Mouse (Mus musculus): ENCODE measurements around the gene Ppp2r3a. TPM values are rescaled to one million over a fixed set of nuclear protein-coding genes. Genes with fewer than 3 reads are reported as not detected.

The Ppp2r3a gene
- polyA plus RNA-seq, 1 experiment from 2014 or later = 40.0 TPM

DNA sequence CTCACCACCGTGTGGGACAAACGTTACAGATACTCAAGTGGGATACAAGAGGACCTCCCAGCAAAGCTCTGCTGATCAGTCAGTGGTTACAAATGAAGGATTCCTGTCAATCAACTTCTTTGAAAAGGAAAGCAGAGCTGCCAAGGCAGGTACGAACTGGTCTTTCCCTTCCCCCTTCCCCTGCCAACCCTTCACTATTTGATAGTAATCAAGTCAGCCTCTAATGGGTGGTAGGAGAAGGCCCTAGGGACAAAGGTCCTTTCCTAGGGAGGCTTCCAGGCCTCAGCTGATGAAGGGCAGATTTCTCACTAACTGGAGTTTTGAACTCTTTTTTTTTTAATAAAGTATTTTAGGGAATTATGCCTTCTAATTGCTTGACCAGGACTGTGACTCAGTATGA lies 11.2 kb upstream of the Ppp2r3a start:
- H3K27ac ChIP-seq (replicated peaks; ENCODE audit: low read depth, low read length) = no peak overlapping the region
- H3K9ac ChIP-seq (replicated peaks; ENCODE audit: low read length) = no peak overlapping the region
- H3K9me3 ChIP-seq (ENCODE audit: control insufficient read depth, low read length) = no peaks in the 10 kb centered on the region
- H3K36me3 ChIP-seq (ENCODE audit: control insufficient read depth, insufficient read depth, low read length) = no peaks in the 10 kb centered on the region
- no peak overlapping the region for H3K4me3 ChIP-seq (replicated peaks; ENCODE audit: low read depth, low read length)
- H3K4me1 ChIP-seq (ENCODE audit: control insufficient read depth, insufficient read depth, low read length) = peaks cover 15% of the 10 kb centered on the region; the same call in 1 of the 2 replicates
- no peaks in the 10 kb centered on the region for H3K27me3 ChIP-seq (ENCODE audit: control insufficient read depth, insufficient read depth, low read length)
- H3K4me2 ChIP-seq (ENCODE audit: low read length) = no peak overlapping the region
- no peak for ATAC-seq (ENCODE audit: low FRiP score, low TSS enrichment)
- DNase-seq = no peak
- WGBS = 82% methylated on average over 3 of the region's 3 CpGs

DNA sequence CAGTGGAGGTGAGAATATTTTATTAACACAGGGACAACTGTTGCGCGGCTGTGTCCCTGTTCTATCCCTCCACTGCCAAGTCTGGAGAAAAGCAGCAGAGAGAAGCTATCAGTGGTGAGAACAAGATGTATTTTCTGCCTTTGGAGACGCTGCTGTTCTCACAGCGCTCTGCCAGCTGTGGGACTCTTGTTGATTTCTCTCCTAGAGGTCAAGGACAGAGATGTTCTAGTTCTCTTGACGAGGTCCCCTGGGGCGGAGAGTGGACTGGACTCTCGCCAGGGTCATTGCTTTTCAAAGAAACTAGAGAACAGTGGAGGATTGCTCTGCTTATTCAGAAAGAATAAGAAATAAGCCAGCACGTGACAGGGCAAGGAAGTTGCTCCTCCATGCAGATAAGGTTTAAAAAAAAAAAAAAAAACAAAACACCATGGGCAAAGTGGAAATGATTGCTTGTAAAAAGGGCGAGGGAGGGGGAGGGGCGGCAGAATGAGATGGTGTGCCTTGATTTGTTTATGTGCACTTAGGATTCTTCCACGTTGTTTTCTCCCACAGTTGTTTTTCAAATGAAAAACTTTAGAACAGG lies 10.5 kb upstream of the Ppp2r3a start:
- Histone ChIP-seq H3K9me3 (ENCODE audit: control insufficient read depth, low read length) (no peaks in the 10 kb centered on the region), H3K4me2 (ENCODE audit: low read length) (no peak overlapping the region), H3K27ac (replicated peaks; ENCODE audit: low read depth, low read length) (no peak overlapping the region), H3K36me3 (ENCODE audit: control insufficient read depth, insufficient read depth, low read length) (no peaks in the 10 kb centered on the region), H3K9ac (replicated peaks; ENCODE audit: low read length) (no peak overlapping the region), H3K4me1 (ENCODE audit: control insufficient read depth, insufficient read depth, low read length) (peaks cover 15% of the 10 kb centered on the region; the same call in 1 of the 2 replicates), H3K4me3 (replicated peaks; ENCODE audit: low read depth, low read length) (no peak overlapping the region), H3K27me3 (ENCODE audit: control insufficient read depth, insufficient read depth, low read length) (no peaks in the 10 kb centered on the region)
- WGBS = 50% methylated on average over 11 of the region's 11 CpGs
- peak; percentile 30 for DNase-seq
- no peak for ATAC-seq (ENCODE audit: low FRiP score, low TSS enrichment)

DNA sequence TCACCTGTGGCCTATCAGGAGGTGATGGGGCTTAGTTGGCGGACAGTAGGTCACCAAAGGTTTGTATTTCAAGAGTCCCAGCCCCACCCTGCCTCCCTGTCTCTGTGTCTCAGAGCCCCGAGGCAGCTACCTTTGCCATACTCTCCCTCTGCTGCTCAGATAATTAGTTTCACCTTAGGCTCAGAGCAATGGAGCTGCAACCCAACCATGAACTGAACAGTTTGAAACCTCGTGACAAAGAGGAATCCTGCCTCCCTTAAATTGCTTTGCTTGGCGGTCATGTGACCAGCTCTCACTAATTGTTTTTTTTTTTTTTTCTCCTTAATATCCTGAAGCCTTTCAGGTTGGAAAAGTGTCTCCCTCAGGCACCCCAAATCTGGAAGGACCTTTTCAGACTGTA lies 9.8 kb upstream of the Ppp2r3a start:
- 64% methylated on average over 4 of the region's 4 CpGs for WGBS

DNA sequence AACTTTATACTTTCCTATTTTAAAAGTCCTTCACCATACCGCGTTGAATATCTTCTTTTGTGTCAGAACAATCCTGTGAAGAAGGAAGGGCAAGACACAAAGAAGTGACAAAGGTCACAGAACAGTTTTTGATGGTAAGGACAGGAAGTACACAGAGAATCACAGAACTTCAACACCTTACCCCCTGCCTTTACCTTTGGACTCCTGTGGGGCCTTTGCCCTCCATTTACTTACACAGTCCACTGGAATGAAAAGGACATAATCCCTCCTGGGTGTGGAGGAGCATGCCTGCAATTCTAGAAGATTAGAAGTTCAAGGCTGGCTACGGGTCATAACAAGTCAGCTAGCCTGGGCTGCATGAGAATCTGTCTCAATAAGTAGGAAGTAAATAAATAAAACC lies 1.5 kb upstream of the Ppp2r3a start:
- Histone ChIP-seq H3K27me3 (ENCODE audit: control insufficient read depth, insufficient read depth, low read length) (no peaks in the 10 kb centered on the region), H3K4me1 (ENCODE audit: control insufficient read depth, insufficient read depth, low read length) (peaks cover 16% of the 10 kb centered on the region), H3K4me2 (ENCODE audit: low read length) (no peak overlapping the region), H3K9ac (replicated peaks; ENCODE audit: low read length) (no peak overlapping the region), H3K9me3 (ENCODE audit: control insufficient read depth, low read length) (no peaks in the 10 kb centered on the region), H3K36me3 (ENCODE audit: control insufficient read depth, insufficient read depth, low read length) (no peaks in the 10 kb centered on the region), H3K27ac (replicated peaks; ENCODE audit: low read depth, low read length) (no peak overlapping the region), H3K4me3 (replicated peaks; ENCODE audit: low read depth, low read length) (no peak overlapping the region)
- DNase-seq (no peak), ATAC-seq (ENCODE audit: low FRiP score, low TSS enrichment) (no peak)
- WGBS = 66% methylated on average over 3 of the region's 3 CpGs

More for the DNA sequence above, 9.8 kb upstream of the Ppp2r3a start:
- no peak overlapping the region for H3K27ac ChIP-seq (replicated peaks; ENCODE audit: low read depth, low read length)
- no peak overlapping the region for H3K9ac ChIP-seq (replicated peaks; ENCODE audit: low read length)
- no peaks in the 10 kb centered on the region for H3K9me3 ChIP-seq (ENCODE audit: control insufficient read depth, low read length)
- no peak overlapping the region for H3K4me2 ChIP-seq (ENCODE audit: low read length)
- peaks cover 15% of the 10 kb centered on the region; the same call in 1 of the 2 replicates for H3K4me1 ChIP-seq (ENCODE audit: control insufficient read depth, insufficient read depth, low read length)
- ATAC-seq (ENCODE audit: low FRiP score, low TSS enrichment) (no peak), DNase-seq (no peak)
- H3K27me3 ChIP-seq (ENCODE audit: control insufficient read depth, insufficient read depth, low read length) = no peaks in the 10 kb centered on the region
- no peaks in the 10 kb centered on the region for H3K36me3 ChIP-seq (ENCODE audit: control insufficient read depth, insufficient read depth, low read length)
- no peak overlapping the region for H3K4me3 ChIP-seq (replicated peaks; ENCODE audit: low read depth, low read length)

DNA sequence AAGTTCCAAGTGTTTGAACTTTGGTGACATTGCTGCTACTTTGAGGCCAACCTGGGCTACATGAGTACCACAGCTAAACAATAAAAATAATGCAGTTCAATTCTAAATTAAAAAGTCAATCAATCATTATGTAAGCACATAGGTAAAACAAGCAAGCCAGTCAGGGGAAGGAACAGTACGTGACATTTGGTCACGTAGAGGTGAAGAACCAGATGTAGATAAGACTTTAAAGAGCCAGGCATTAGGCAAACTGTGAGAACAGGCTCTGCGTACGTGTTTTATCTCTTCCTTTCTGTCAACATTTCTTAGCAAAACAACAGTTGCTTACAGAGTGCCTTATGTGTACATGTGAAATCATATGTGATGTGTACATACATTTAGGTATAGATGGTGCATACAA lies 946 bp upstream of the Ppp2r3a start:
- H3K27ac ChIP-seq (replicated peaks; ENCODE audit: low read depth, low read length) = no peak overlapping the region
- H3K4me3 ChIP-seq (replicated peaks; ENCODE audit: low read depth, low read length) = no peak overlapping the region
- 78% methylated on average over 4 of the region's 4 CpGs for WGBS
- DNase-seq = no peak
- ATAC-seq (ENCODE audit: low FRiP score, low TSS enrichment) = no peak
- no peaks in the 10 kb centered on the region for H3K36me3 ChIP-seq (ENCODE audit: control insufficient read depth, insufficient read depth, low read length)
- no peaks in the 10 kb centered on the region for H3K27me3 ChIP-seq (ENCODE audit: control insufficient read depth, insufficient read depth, low read length)
- peaks cover 18% of the 10 kb centered on the region for H3K4me1 ChIP-seq (ENCODE audit: control insufficient read depth, insufficient read depth, low read length)
- no peak overlapping the region for H3K9ac ChIP-seq (replicated peaks; ENCODE audit: low read length)
- no peaks in the 10 kb centered on the region for H3K9me3 ChIP-seq (ENCODE audit: control insufficient read depth, low read length)
- H3K4me2 ChIP-seq (ENCODE audit: low read length) = no peak overlapping the region

DNA sequence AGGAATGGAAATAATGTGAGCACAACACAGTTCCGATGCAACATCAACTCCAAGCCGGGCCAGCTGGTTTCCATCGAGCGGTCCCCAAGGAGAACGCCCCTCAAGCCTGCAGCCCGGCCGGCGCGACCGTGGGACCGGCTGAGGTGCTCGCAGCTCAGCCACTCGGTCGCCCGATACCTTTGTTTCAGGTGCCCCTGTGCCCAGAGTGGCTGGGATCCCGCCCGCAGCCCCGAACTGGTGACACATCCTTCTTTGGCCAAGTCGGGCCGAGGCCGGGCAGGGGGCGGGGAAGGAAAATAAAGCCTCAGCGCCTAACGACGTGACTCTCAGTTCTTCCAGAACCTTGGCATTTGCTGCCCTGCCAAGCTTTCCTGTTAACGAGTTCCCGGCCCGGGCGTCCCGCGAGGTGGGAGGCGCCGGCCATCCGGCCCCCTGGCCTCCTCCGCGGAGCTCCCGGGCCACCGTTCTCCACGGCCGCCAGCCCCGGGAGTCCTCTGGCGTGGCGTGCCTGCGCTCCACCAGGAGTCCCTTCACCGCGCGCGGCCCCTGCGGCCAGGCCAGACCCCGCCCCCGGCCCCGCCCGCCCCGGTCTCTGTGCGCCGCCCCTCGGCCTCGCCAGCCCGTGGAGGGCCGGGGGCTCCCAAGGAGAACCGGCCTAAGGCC lies 483 bp downstream of the Ppp2r3a start:
- no peaks in the 10 kb centered on the region for H3K36me3 ChIP-seq (ENCODE audit: control insufficient read depth, insufficient read depth, low read length)
- DNase-seq (no peak), ATAC-seq (ENCODE audit: low FRiP score, low TSS enrichment) (peak; percentile 93)
- no peaks in the 10 kb centered on the region for H3K27me3 ChIP-seq (ENCODE audit: control insufficient read depth, insufficient read depth, low read length)
- H3K4me2 ChIP-seq (ENCODE audit: low read length) = peak overlapping the region; percentile 66
- H3K9ac ChIP-seq (replicated peaks; ENCODE audit: low read length) = peak overlapping the region; percentile 87
- H3K4me1 ChIP-seq (ENCODE audit: control insufficient read depth, insufficient read depth, low read length) = peaks cover 18% of the 10 kb centered on the region
- peak overlapping the region; percentile 96 for H3K27ac ChIP-seq (replicated peaks; ENCODE audit: low read depth, low read length)
- H3K9me3 ChIP-seq (ENCODE audit: control insufficient read depth, low read length) = no peaks in the 10 kb centered on the region
- H3K4me3 ChIP-seq (replicated peaks; ENCODE audit: low read depth, low read length) = peak overlapping the region; percentile 78
- WGBS = under 1% methylated on average over 60 of the region's 61 CpGs

DNA sequence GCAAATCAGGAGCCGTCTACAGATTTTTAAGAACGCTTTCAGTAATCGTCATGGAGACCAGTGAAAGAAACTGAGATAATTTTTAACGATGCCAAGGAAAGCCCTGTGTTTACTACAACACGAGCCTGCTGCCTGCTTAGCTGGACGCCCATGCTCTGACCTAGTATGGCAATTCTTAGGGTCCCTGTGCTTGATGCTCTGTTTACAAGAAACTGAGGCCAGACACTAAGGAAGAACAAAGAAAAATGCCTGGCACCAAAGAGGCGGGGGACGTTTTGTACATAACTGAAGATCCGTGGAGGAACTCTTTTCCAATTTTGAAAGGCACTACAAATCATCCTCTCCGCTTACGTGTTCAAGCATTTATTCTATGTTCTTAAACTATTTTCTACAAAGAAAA lies 1.1 kb downstream of the Ppp2r3a start:
- Histone ChIP-seq H3K4me2 (ENCODE audit: low read length) (peak overlapping the region; percentile 66), H3K27me3 (ENCODE audit: control insufficient read depth, insufficient read depth, low read length) (no peaks in the 10 kb centered on the region), H3K9ac (replicated peaks; ENCODE audit: low read length) (peak overlapping the region; percentile 87), H3K4me3 (replicated peaks; ENCODE audit: low read depth, low read length) (peak overlapping the region; percentile 78), H3K4me1 (ENCODE audit: control insufficient read depth, insufficient read depth, low read length) (peaks cover 18% of the 10 kb centered on the region), H3K9me3 (ENCODE audit: control insufficient read depth, low read length) (no peaks in the 10 kb centered on the region), H3K27ac (replicated peaks; ENCODE audit: low read depth, low read length) (peak overlapping the region; percentile 96), H3K36me3 (ENCODE audit: control insufficient read depth, insufficient read depth, low read length) (no peaks in the 10 kb centered on the region)
- ATAC-seq (ENCODE audit: low FRiP score, low TSS enrichment) (no peak), DNase-seq (peak; percentile 62)
- 3% methylated on average over 11 of the region's 11 CpGs for WGBS

DNA sequence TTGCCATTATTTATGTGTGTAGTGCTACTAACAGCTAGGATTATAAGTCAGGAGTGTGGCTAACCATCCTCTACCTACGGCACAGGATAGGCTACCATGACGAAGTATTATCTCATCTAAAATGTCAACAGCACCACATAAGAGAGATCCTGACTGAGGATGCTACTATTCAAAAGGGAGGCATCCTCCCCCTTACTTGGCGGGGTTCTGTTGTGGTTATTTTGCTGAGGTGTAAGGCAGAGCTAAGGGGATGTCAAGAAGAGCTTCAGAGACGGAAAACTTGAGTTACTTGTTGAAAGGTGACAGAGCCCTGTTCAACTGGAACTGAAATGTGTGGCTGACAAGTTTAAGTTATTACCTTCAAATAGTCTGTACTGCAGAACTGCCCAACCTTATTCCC lies 2.0 kb downstream of the Ppp2r3a start:
- ATAC-seq (ENCODE audit: low FRiP score, low TSS enrichment) (no peak), DNase-seq (no peak)
- peak overlapping the region; percentile 66 for H3K4me2 ChIP-seq (ENCODE audit: low read length)
- H3K4me1 ChIP-seq (ENCODE audit: control insufficient read depth, insufficient read depth, low read length) = peaks cover 18% of the 10 kb centered on the region
- no peak overlapping the region; the same call in 1 of the 2 replicates for H3K9ac ChIP-seq (replicated peaks; ENCODE audit: low read length)
- peak overlapping the region; percentile 78 for H3K4me3 ChIP-seq (replicated peaks; ENCODE audit: low read depth, low read length)
- no peak overlapping the region for H3K27ac ChIP-seq (replicated peaks; ENCODE audit: low read depth, low read length)
- 54% methylated on average over 4 of the region's 4 CpGs for WGBS
- no peaks in the 10 kb centered on the region for H3K9me3 ChIP-seq (ENCODE audit: control insufficient read depth, low read length)
- H3K36me3 ChIP-seq (ENCODE audit: control insufficient read depth, insufficient read depth, low read length) = no peaks in the 10 kb centered on the region
- no peaks in the 10 kb centered on the region for H3K27me3 ChIP-seq (ENCODE audit: control insufficient read depth, insufficient read depth, low read length)

DNA sequence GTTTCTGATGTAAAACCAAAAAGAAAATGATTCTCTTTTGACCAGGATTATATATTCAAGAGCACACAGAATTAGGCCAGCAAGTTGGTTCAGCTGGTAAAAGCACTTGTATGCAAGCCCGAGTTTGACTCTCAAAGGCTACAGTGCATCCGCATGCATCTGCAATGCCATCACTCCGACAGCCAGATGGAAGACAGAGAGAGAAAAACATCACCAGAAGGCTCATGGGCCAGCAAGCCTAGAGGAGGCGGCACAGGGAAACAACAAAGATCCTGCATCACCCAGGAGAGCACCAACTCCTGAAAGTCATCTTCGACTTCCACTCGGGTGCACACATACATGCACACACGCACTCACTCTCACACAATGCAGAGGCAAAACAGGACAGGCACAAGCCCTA lies 4.1 kb downstream of the Ppp2r3a start:
- no peak overlapping the region for H3K27ac ChIP-seq (replicated peaks; ENCODE audit: low read depth, low read length)
- ATAC-seq (ENCODE audit: low FRiP score, low TSS enrichment) (no peak), DNase-seq (no peak)
- no peaks in the 10 kb centered on the region for H3K27me3 ChIP-seq (ENCODE audit: control insufficient read depth, insufficient read depth, low read length)
- H3K9ac ChIP-seq (replicated peaks; ENCODE audit: low read length) = no peak overlapping the region; the same call in 1 of the 2 replicates
- WGBS = 74% methylated on average over 7 of the region's 7 CpGs
- H3K4me2 ChIP-seq (ENCODE audit: low read length) = no peak overlapping the region
- no peaks in the 10 kb centered on the region for H3K9me3 ChIP-seq (ENCODE audit: control insufficient read depth, low read length)
- H3K36me3 ChIP-seq (ENCODE audit: control insufficient read depth, insufficient read depth, low read length) = no peaks in the 10 kb centered on the region
- peaks cover 18% of the 10 kb centered on the region for H3K4me1 ChIP-seq (ENCODE audit: control insufficient read depth, insufficient read depth, low read length)
- no peak overlapping the region for H3K4me3 ChIP-seq (replicated peaks; ENCODE audit: low read depth, low read length)
